Mouse (Mus musculus) lung, postnatal 0 days (tissue): ENCODE measurements around the gene Glb1l2.

Source experiments
- CTCF ChIP-seq: IDR thresholded peaks from 2 replicates; pipeline ENCODE4 v1.5.1; 2016; ENCODE audit warnings: antibody characterized with exemption, mild to moderate bottlenecking
- EP300 ChIP-seq: IDR thresholded peaks from 2 replicates; pipeline ENCODE4 v1.6.1; 2016; ENCODE audit warnings: antibody characterized with exemption, mild to moderate bottlenecking, control low read depth

GRCm38 (mm10) chr9:26819942-26820341 is 13.7 kb upstream of the Glb1l2 start:
- TF ChIP-seq CTCF (no peak), EP300 (no peak)
